Mouse (Mus musculus): ENCODE results near the gene Prkcd. TPM values are rescaled to one million over a fixed set of nuclear protein-coding genes. Genes with fewer than 3 reads are reported as not detected.

The Prkcd gene
- polyA plus RNA-seq, 1 experiment from 2014 or later, result 54.0 TPM

DNA sequence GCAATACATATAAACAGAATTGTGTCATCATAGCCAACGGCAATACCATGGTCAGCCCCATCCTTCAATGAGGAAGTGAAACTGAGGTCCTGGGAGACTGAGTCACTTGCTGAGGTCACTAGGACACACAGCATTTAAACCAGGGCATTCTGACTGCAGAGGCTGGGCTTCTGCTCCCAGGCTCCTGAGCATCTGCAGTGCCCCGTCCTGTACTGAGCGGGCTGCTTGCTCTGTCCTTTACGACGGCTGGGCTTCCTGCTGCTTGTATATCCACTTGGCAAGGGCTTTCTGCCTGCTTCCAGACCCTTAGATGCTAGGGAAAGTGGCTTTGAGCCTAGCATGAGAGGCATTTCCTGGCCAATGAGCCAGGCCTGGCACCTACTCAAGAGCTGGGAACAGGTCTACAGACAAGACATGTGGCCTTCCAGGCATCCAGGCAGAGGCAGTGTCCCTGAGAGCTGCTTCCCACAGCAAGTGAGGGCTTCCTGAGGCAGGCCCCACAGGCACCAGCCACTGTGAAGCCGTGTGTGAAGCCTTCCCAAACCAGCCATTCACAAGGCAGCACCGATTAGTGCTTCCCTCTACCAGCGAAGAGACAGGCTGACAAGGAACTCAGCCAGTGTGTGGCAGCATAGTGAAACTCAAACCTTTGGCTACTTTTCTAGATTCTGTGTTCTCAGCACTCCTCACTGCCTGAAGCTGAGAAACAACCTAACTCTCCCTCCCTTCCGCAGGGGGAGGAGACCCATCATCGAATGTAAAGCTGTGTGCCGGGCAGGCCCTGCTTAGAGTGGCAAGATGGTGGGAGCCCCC is 32.5 kb downstream of the Prkcd start:
- DNase-seq, result peak; percentile 59
- no peaks in the 10 kb centered on the region for H3K9me3 ChIP-seq (ENCODE audit: low read depth, low read length)
- H3K4me1 ChIP-seq (ENCODE audit: insufficient read depth), result peaks cover 8% of the 10 kb centered on the region; the same call in 1 of the 2 replicates
- WGBS, result 42% methylated on average over 11 of the region's 11 CpGs
- H3K36me3 ChIP-seq (ENCODE audit: insufficient read depth), result peaks cover 34% of the 10 kb centered on the region
- no peaks in the 10 kb centered on the region for H3K27me3 ChIP-seq (ENCODE audit: insufficient read depth, low read length)
- H3K9ac ChIP-seq, result no peak overlapping the region
- H3K27ac ChIP-seq (ENCODE audit: low read depth), result peak overlapping the region; percentile 47
- peak; percentile 30; the same call in 1 of the 2 replicates for TF ChIP-seq CTCF (IDR thresholded peaks at IDR 0.05; ENCODE audit: low read depth)
- ATAC-seq (ENCODE audit: insufficient read depth), result peak; percentile 35; the same call in 1 of the 2 replicates
- no peak overlapping the region for H3K4me2 ChIP-seq
- no peak overlapping the region for H3K4me3 ChIP-seq (ENCODE audit: low read depth, low read length)

DNA sequence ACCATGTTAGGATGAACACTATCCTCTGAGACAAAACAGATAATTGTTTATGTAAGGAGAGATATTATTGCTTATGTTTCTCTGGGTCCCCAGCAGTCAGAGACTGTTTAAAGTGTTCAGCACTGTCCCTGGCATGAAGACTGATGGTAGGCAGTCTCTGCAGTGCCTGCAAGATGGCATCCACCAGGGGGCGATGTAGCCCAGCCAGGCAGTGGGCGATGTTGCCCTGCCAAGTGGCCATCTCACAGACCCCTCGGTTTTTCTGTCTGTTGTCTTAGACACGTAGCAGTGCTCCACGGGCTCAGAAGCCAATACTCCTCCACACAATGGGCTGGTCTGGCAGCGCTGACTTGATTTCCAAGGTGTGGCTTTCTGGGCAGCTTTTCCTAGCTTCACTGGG is 34.6 kb downstream of the Prkcd start:
- 0 out of 2 replicates have a peak, but pooled peaks have one; percentile 25 for ATAC-seq (ENCODE audit: insufficient read depth)
- Histone ChIP-seq H3K4me1 (ENCODE audit: insufficient read depth) (peaks cover 19% of the 10 kb centered on the region; the same call in 1 of the 2 replicates), H3K27me3 (ENCODE audit: insufficient read depth, low read length) (no peaks in the 10 kb centered on the region), H3K9me3 (ENCODE audit: low read depth, low read length) (no peaks in the 10 kb centered on the region), H3K27ac (ENCODE audit: low read depth) (no peak overlapping the region), H3K36me3 (ENCODE audit: insufficient read depth) (peaks cover 16% of the 10 kb centered on the region), H3K4me3 (ENCODE audit: low read depth, low read length) (no peak overlapping the region), H3K9ac (no peak overlapping the region), H3K4me2 (peak overlapping the region; percentile 28; the same call in 1 of the 2 replicates)
- TF ChIP-seq CTCF (IDR thresholded peaks at IDR 0.05; ENCODE audit: low read depth), result peak; percentile 96
- WGBS, result 9% methylated on average over 6 of the region's 6 CpGs
- DNase-seq, result peak; percentile 90

DNA sequence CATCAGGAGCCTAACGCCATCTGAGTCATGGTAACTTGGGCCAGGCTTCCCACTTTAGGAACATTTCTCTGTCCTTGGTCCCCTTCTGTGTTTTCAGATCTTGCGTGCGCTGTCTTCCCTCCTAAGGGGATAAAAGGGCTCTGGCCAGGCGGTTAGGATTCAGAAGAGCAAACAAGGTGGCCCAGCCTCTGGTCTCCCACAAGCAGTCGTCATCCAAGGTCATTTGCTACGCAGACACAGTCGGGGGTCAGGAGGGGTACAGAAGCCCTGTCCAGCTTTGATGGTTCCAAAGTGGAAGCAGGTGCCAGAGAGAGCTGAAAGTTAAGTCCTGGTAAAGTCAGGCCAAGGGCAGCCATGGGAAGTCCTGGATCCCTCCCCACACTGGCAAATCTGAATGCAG is 35.1 kb downstream of the Prkcd start:
- WGBS, result 72% methylated on average over 7 of the region's 7 CpGs
- peaks cover 20% of the 10 kb centered on the region; the same call in 1 of the 2 replicates for H3K4me1 ChIP-seq (ENCODE audit: insufficient read depth)
- H3K4me2 ChIP-seq, result no peak overlapping the region
- H3K36me3 ChIP-seq (ENCODE audit: insufficient read depth), result peaks cover 13% of the 10 kb centered on the region
- no peaks in the 10 kb centered on the region for H3K9me3 ChIP-seq (ENCODE audit: low read depth, low read length)
- no peak for ATAC-seq (ENCODE audit: insufficient read depth)
- no peak for DNase-seq
- H3K4me3 ChIP-seq (ENCODE audit: low read depth, low read length), result no peak overlapping the region
- H3K27ac ChIP-seq (ENCODE audit: low read depth), result no peak overlapping the region
- H3K27me3 ChIP-seq (ENCODE audit: insufficient read depth, low read length), result no peaks in the 10 kb centered on the region
- H3K9ac ChIP-seq, result no peak overlapping the region
- TF ChIP-seq CTCF (IDR thresholded peaks at IDR 0.05; ENCODE audit: low read depth), result no peak

DNA sequence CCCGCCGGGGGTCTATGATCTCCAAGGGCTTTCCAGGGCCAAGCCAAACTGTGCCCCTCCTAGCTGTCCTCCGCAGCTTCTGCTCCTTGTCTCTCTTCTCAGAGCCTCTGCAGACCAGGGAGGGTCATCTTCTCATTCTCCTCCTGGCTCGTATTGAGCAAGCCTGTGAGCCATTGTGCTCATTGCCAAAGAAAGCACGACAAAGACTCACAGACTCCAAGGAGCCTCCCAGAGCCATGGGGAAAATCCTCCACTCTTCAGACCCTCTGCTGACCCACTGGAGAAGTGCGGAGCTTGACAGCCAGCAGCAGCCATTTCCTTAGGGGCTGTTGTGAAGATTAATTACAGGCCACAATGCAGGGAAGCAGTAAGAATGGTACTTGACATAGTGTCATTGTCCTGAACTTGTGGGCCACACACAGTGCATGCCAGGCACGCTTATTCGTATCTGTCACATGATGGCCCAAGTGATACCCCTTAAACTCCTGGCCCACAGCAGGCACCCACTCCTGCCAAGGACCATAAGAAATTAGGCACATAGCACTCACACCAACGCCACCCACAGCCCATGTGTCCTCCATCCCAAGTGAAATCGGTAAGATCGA is 35.9 kb downstream of the Prkcd start:
- ATAC-seq (ENCODE audit: insufficient read depth) (no peak), DNase-seq (no peak)
- Histone ChIP-seq H3K27me3 (ENCODE audit: insufficient read depth, low read length) (no peaks in the 10 kb centered on the region), H3K4me3 (ENCODE audit: low read depth, low read length) (no peak overlapping the region), H3K36me3 (ENCODE audit: insufficient read depth) (peaks cover 7% of the 10 kb centered on the region; the same call in 1 of the 2 replicates), H3K27ac (ENCODE audit: low read depth) (no peak overlapping the region), H3K9me3 (ENCODE audit: low read depth, low read length) (no peaks in the 10 kb centered on the region), H3K4me1 (ENCODE audit: insufficient read depth) (peaks cover 20% of the 10 kb centered on the region), H3K4me2 (no peak overlapping the region), H3K9ac (no peak overlapping the region)
- WGBS, result 67% methylated on average over 11 of the region's 11 CpGs
- TF ChIP-seq CTCF (IDR thresholded peaks at IDR 0.05; ENCODE audit: low read depth), result no peak

DNA sequence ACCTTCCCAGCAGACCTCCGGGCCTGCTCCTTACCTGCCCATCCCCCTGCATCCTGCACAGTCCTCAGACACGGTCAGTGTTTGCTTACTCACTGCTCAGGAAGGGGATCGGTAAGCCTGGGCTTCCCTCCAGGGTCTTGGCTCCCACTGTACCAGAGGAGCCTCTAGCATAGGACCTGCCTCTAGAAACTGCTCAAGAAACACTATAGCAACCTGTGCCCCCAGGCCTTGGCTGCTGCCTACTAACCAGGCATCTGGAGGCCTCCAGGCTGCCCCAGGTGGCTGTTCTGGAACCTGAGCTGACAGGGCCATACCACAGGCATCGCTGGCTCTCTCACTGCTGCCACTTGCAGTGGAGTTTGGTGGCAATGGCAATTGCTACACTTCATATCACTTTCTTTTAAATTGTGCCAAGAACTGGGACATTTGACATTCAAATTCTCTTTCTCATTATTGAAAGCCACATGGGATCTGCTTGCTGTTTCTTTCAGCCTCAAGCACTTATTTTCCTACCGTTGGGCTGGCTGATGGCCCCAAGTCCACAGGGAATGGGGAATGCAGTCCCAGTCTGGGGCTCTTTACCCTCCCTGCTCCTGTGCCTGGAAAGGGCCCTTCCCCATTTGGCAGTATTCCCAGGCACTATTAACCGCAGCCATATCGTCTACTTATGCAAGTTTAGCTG is 39.1 kb downstream of the Prkcd start:
- Histone ChIP-seq H3K4me1 (ENCODE audit: insufficient read depth) (peaks cover 21% of the 10 kb centered on the region), H3K27me3 (ENCODE audit: insufficient read depth, low read length) (no peaks in the 10 kb centered on the region), H3K9ac (no peak overlapping the region), H3K4me2 (no peak overlapping the region), H3K36me3 (ENCODE audit: insufficient read depth) (no peaks in the 10 kb centered on the region), H3K9me3 (ENCODE audit: low read depth, low read length) (no peaks in the 10 kb centered on the region), H3K27ac (ENCODE audit: low read depth) (peak overlapping the region; percentile 66), H3K4me3 (ENCODE audit: low read depth, low read length) (no peak overlapping the region)
- ATAC-seq (ENCODE audit: insufficient read depth) (peak; percentile 26; the same call in 1 of the 2 replicates), DNase-seq (peak; percentile 77)
- TF ChIP-seq CTCF (IDR thresholded peaks at IDR 0.05; ENCODE audit: low read depth), result no peak
- 18% methylated on average over 7 of the region's 7 CpGs for WGBS

DNA sequence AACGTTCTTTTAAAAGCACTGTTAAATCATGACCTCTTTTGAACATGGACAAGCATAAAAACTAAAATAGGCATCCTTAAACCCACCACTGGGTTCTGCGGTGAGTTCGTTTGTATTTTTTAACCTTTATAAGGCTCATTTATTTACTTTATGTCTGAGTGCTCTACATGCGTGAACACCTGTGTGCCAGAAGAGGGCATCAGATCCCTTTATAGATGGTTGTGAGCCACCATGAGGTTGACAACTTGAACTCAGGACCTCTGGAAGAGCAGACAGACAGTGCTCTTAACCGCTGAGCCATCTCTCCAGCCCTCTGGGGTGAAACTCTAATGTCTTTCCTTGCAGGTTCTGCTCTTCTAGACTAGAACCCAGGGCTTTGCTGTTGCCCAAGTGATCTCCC is 40.7 kb downstream of the Prkcd start:
- Histone ChIP-seq H3K4me2 (peak overlapping the region; percentile 36; the same call in 1 of the 2 replicates), H3K36me3 (ENCODE audit: insufficient read depth) (no peaks in the 10 kb centered on the region)
- DNase-seq, result no peak

More for the DNA sequence above, 40.7 kb downstream of the Prkcd start:
- TF ChIP-seq CTCF (IDR thresholded peaks at IDR 0.05; ENCODE audit: low read depth), result 0 out of 2 replicates have a peak, but pooled peaks have one; percentile 8
- peaks cover 21% of the 10 kb centered on the region for H3K4me1 ChIP-seq (ENCODE audit: insufficient read depth)
- WGBS, result 58% methylated on average over 5 of the region's 5 CpGs
- no peaks in the 10 kb centered on the region for H3K9me3 ChIP-seq (ENCODE audit: low read depth, low read length)
- ATAC-seq (ENCODE audit: insufficient read depth), result no peak
- no peak overlapping the region for H3K27ac ChIP-seq (ENCODE audit: low read depth)
- no peaks in the 10 kb centered on the region for H3K27me3 ChIP-seq (ENCODE audit: insufficient read depth, low read length)
- H3K4me3 ChIP-seq (ENCODE audit: low read depth, low read length), result no peak overlapping the region
- no peak overlapping the region for H3K9ac ChIP-seq
